Mouse (Mus musculus): Measurements from ENCODE around the gene Amotl1. TPM values are rescaled to one million over a fixed set of nuclear protein-coding genes. Genes with fewer than 3 reads are reported as not detected.

The Amotl1 gene
- polyA plus RNA-seq, 1 experiment from 2014 or later = 35.3 TPM

Other genes starting within 250 kb of the Amotl1 start
- 0.42 and 0.55 TPM in 2 replicates for gene Kdm4d, start 144.6 kb downstream of the Amotl1 start, polyA plus RNA-seq (2015; fragmentation: Nextera tagmentation; extraction: Ambion mirVana)
- 165 and 170 TPM in 2 replicates for gene Cwc15, start 144.4 kb downstream of the Amotl1 start, polyA plus RNA-seq (2015; fragmentation: Nextera tagmentation; extraction: Ambion mirVana)
- gene Piwil4, start 95.7 kb upstream of the Amotl1 start, polyA plus RNA-seq (2015; fragmentation: Nextera tagmentation; extraction: Ambion mirVana) = 0.11 TPM in 1 of 2 replicates, not detected in the other
- gene Fut4, start 107.3 kb upstream of the Amotl1 start, polyA plus RNA-seq (2015; fragmentation: Nextera tagmentation; extraction: Ambion mirVana) = 3.8 and 3.9 TPM in 2 replicates
- 0.39 and 0.55 TPM in 2 replicates for gene 1700012B09Rik, start 126.0 kb upstream of the Amotl1 start, polyA plus RNA-seq (2015; fragmentation: Nextera tagmentation; extraction: Ambion mirVana)
- gene Mre11a, start 139.6 kb upstream of the Amotl1 start, polyA plus RNA-seq (2015; fragmentation: Nextera tagmentation; extraction: Ambion mirVana) = 23.7 and 28.4 TPM in 2 replicates
- gene Ankrd49, start 139.8 kb upstream of the Amotl1 start, polyA plus RNA-seq (2015; fragmentation: Nextera tagmentation; extraction: Ambion mirVana) = 44.4 and 46.7 TPM in 2 replicates
- 2.5 and 2.6 TPM in 2 replicates for gene Gpr83, start 215.2 kb upstream of the Amotl1 start, polyA plus RNA-seq (2015; fragmentation: Nextera tagmentation; extraction: Ambion mirVana)

All from limb, embryonic 13.5 days (tissue).